Mouse (Mus musculus): ENCODE measurements around the gene Polr2l. TPM values are rescaled to one million over a fixed set of nuclear protein-coding genes. Genes with fewer than 3 reads are reported as not detected.

The Polr2l gene
- polyA plus RNA-seq, 1 experiment: not detected

- H3K4me3 ChIP-seq (ENCODE audit: insufficient read depth, low read depth, low read length): peak overlapping the region; percentile 66
- TF ChIP-seq CTCF (IDR thresholded peaks at IDR 0.05; ENCODE audit: insufficient read depth, low read depth, low read length): no peak
- TF ChIP-seq POLR2A (IDR thresholded peaks at IDR 0.05; ENCODE audit: insufficient read depth, low read depth, low read length): no peak
- peaks cover 45% of the 10 kb centered on the region for H3K4me1 ChIP-seq (ENCODE audit: control insufficient read depth, insufficient read depth, low read length)
- 64% methylated on average over 15 of the region's 15 CpGs for WGBS
- peak overlapping the region; percentile 19; the same call in 1 of the 2 replicates for H3K27ac ChIP-seq (ENCODE audit: insufficient read depth, low read depth, low read length)
These were observed 41.2 kb downstream of the Polr2l start for GRCm38 (mm10) chr7:141433517-141434400.

- Histone ChIP-seq H3K4me1 (ENCODE audit: control insufficient read depth, insufficient read depth, low read length) (peaks cover 51% of the 10 kb centered on the region), H3K4me3 (ENCODE audit: insufficient read depth, low read depth, low read length) (no peak overlapping the region), H3K27ac (ENCODE audit: insufficient read depth, low read depth, low read length) (no peak overlapping the region)
- no peak for TF ChIP-seq CTCF (IDR thresholded peaks at IDR 0.05; ENCODE audit: insufficient read depth, low read depth, low read length)
- 83% methylated on average over 6 of the region's 6 CpGs for WGBS
These were observed 42.0 kb downstream of the Polr2l start for GRCm38 (mm10) chr7:141432741-141433516.

GRCm38 (mm10) chr7:141432186-141432611 lies 42.7 kb downstream of the Polr2l start:
- no peak for TF ChIP-seq CTCF (IDR thresholded peaks at IDR 0.05; ENCODE audit: insufficient read depth, low read depth, low read length)
- TF ChIP-seq POLR2A (IDR thresholded peaks at IDR 0.05; ENCODE audit: insufficient read depth, low read depth, low read length): no peak
- Histone ChIP-seq H3K4me3 (ENCODE audit: insufficient read depth, low read depth, low read length) (no peak overlapping the region), H3K27ac (ENCODE audit: insufficient read depth, low read depth, low read length) (no peak overlapping the region), H3K4me1 (ENCODE audit: control insufficient read depth, insufficient read depth, low read length) (peaks cover 56% of the 10 kb centered on the region)
- WGBS: 75% methylated on average over 8 of the region's 8 CpGs

GRCm38 (mm10) chr7:141431434-141432185 lies 43.3 kb downstream of the Polr2l start:
- no peak for TF ChIP-seq CTCF (IDR thresholded peaks at IDR 0.05; ENCODE audit: insufficient read depth, low read depth, low read length)
- no peak for TF ChIP-seq POLR2A (IDR thresholded peaks at IDR 0.05; ENCODE audit: insufficient read depth, low read depth, low read length)
- 92% methylated on average over 19 of the region's 19 CpGs for WGBS
- no peak overlapping the region for H3K4me3 ChIP-seq (ENCODE audit: insufficient read depth, low read depth, low read length)
- peaks cover 51% of the 10 kb centered on the region for H3K4me1 ChIP-seq (ENCODE audit: control insufficient read depth, insufficient read depth, low read length)
- H3K27ac ChIP-seq (ENCODE audit: insufficient read depth, low read depth, low read length): no peak overlapping the region

GRCm38 (mm10) chr7:141430585-141431240 lies 44.2 kb downstream of the Polr2l start:
- H3K4me1 ChIP-seq (ENCODE audit: control insufficient read depth, insufficient read depth, low read length): peaks cover 47% of the 10 kb centered on the region
- no peak overlapping the region for H3K4me3 ChIP-seq (ENCODE audit: insufficient read depth, low read depth, low read length)
- 93% methylated on average over 9 of the region's 9 CpGs for WGBS
- no peak overlapping the region for H3K27ac ChIP-seq (ENCODE audit: insufficient read depth, low read depth, low read length)
- TF ChIP-seq POLR2A (IDR thresholded peaks at IDR 0.05; ENCODE audit: insufficient read depth, low read depth, low read length) (no peak), CTCF (IDR thresholded peaks at IDR 0.05; ENCODE audit: insufficient read depth, low read depth, low read length) (no peak)

- WGBS: 60% methylated on average over 9 of the region's 9 CpGs
- H3K27ac ChIP-seq (ENCODE audit: insufficient read depth, low read depth, low read length): no peak overlapping the region
- H3K4me3 ChIP-seq (ENCODE audit: insufficient read depth, low read depth, low read length): no peak overlapping the region
- TF ChIP-seq CTCF (IDR thresholded peaks at IDR 0.05; ENCODE audit: insufficient read depth, low read depth, low read length) (no peak), POLR2A (IDR thresholded peaks at IDR 0.05; ENCODE audit: insufficient read depth, low read depth, low read length) (no peak)
- peaks cover 42% of the 10 kb centered on the region for H3K4me1 ChIP-seq (ENCODE audit: control insufficient read depth, insufficient read depth, low read length)
These were observed 44.9 kb downstream of the Polr2l start for GRCm38 (mm10) chr7:141429840-141430584.

GRCm38 (mm10) chr7:141429310-141429709 lies 45.6 kb downstream of the Polr2l start, which contains the start of gene Cend1:
TSS of gene Cend1 (minus strand) at chr7:141429491.
- WGBS: 2% methylated on average over 19 of the region's 19 CpGs
- TF ChIP-seq CTCF (IDR thresholded peaks at IDR 0.05; ENCODE audit: insufficient read depth, low read depth, low read length) (no peak), POLR2A (IDR thresholded peaks at IDR 0.05; ENCODE audit: insufficient read depth, low read depth, low read length) (peak; percentile 65)
- Histone ChIP-seq H3K27ac (ENCODE audit: insufficient read depth, low read depth, low read length) (peak within 1 kb of the TSS; percentile 61), H3K4me3 (ENCODE audit: insufficient read depth, low read depth, low read length) (peak within 1 kb of the TSS; percentile 67), H3K4me1 (ENCODE audit: control insufficient read depth, insufficient read depth, low read length) (peaks cover 37% of the 10 kb centered on the region)

All from olfactory bulb, adult 2 months (tissue).